Mouse (Mus musculus) heart, postnatal 0 days (tissue): ENCODE data around the gene Itfg2.

Experiments
- CTCF ChIP-seq: IDR thresholded peaks from 2 replicates; pipeline ENCODE4 v1.5.1; 2016; ENCODE audit warnings: antibody characterized with exemption, control low read depth, low read depth
- EP300 ChIP-seq: IDR thresholded peaks from 2 replicates; pipeline ENCODE4 v1.6.1; 2016; ENCODE audit warnings: antibody characterized with exemption, low read depth

DNA sequence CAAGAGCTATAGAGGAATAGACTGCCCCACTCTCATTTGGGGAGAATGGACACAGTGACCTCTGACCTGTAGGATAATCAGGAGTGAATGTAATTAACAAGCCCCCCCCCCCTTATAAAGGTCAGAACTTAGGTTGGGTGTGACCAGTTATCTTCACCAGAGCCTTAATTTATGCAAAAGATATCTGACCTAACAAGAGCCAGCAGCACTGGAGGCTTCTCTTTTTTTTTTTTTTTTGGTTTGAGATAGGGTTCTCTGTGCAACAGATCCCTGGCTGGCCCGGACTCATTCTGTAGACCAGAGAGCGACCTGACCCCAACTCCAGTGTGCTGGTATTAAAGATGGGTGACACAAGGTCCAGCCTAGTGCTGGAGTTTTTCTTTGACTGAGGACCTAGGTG is 4.6 kb upstream of the Itfg2 start:
- TF ChIP-seq EP300 (no peak), CTCF (no peak)
